Mouse (Mus musculus) thymus, postnatal 4 days (tissue): ENCODE measurements around the gene Gng12.
"Not testable (repeated sequence)": the region's sequence is repeated elsewhere in the genome, so short reads cannot be mapped to it uniquely, and the experiment has no call there.

Experiments used
- DNase-seq: peaks from one replicate; pipeline ENCODE4 v3.0.0; 2021

The Gng12 gene

GRCm38 (mm10) chr6:66995825-66996224, 99.6 kb downstream of the Gng12 start:
- no peak for DNase-seq

- no peak for DNase-seq
Measured at GRCm38 (mm10) chr6:66996257-66996656, 100.1 kb downstream of the Gng12 start.

GRCm38 (mm10) chr6:66998645-66999044, 102.4 kb downstream of the Gng12 start:
- DNase-seq, result no peak

- no peak for DNase-seq
Measured at GRCm38 (mm10) chr6:66999800-67000199, 103.6 kb downstream of the Gng12 start.

GRCm38 (mm10) chr6:67009888-67010287, 113.7 kb downstream of the Gng12 start:
- DNase-seq, result no peak

GRCm38 (mm10) chr6:67010370-67011216, 114.4 kb downstream of the Gng12 start:
- no peak for DNase-seq

GRCm38 (mm10) chr6:67011217-67011518, 115.0 kb downstream of the Gng12 start:
- no peak for DNase-seq

- DNase-seq, result no peak
Measured at GRCm38 (mm10) chr6:67013293-67013948, 117.2 kb downstream of the Gng12 start.

- no peak for DNase-seq
Measured at GRCm38 (mm10) chr6:67013949-67014678, 117.9 kb downstream of the Gng12 start.

GRCm38 (mm10) chr6:67014679-67015075, 118.5 kb downstream of the Gng12 start:
- no peak for DNase-seq

- no peak for DNase-seq
Measured at GRCm38 (mm10) chr6:67015739-67016519, 119.7 kb downstream of the Gng12 start.

- no peak for DNase-seq
Measured at GRCm38 (mm10) chr6:67016520-67017111, 120.4 kb downstream of the Gng12 start.

- DNase-seq, result no peak
Measured at GRCm38 (mm10) chr6:67018365-67018764, 122.2 kb downstream of the Gng12 start.

- DNase-seq, result not testable (repeated sequence)
Measured at GRCm38 (mm10) chr6:67019001-67019400, 122.8 kb downstream of the Gng12 start.

GRCm38 (mm10) chr6:67021308-67021707, 125.1 kb downstream of the Gng12 start:
- DNase-seq, result no peak

- DNase-seq, result no peak
Measured at GRCm38 (mm10) chr6:67023729-67024128, 127.5 kb downstream of the Gng12 start.

GRCm38 (mm10) chr6:67026661-67027060, 130.5 kb downstream of the Gng12 start:
- DNase-seq, result no peak

GRCm38 (mm10) chr6:67027438-67028142, 131.4 kb downstream of the Gng12 start:
- DNase-seq, result no peak

GRCm38 (mm10) chr6:67029312-67029950, 133.2 kb downstream of the Gng12 start:
- no peak for DNase-seq

- no peak for DNase-seq
Measured at GRCm38 (mm10) chr6:67029987-67030386, 133.8 kb downstream of the Gng12 start.

GRCm38 (mm10) chr6:67030416-67030815, 134.2 kb downstream of the Gng12 start:
- DNase-seq, result no peak
